Mouse (Mus musculus): ENCODE results near the gene Ascc1. TPM values are rescaled to one million over a fixed set of nuclear protein-coding genes. Genes with fewer than 3 reads are reported as not detected.

The Ascc1 gene
- polyA plus RNA-seq, 1 experiment from 2014 or later: 47.2 TPM

- H3K4me2 ChIP-seq (replicated peaks; ENCODE audit: low read depth, low read length): no peak overlapping the region
- no peak overlapping the region for H3K4me3 ChIP-seq (ENCODE audit: low read depth, low read length)
- ATAC-seq (no peak), DNase-seq (ENCODE audit: low spot score) (no peak)
- no peak overlapping the region for H3K9ac ChIP-seq (replicated peaks; ENCODE audit: low read depth)
- TF ChIP-seq EP300 (IDR thresholded peaks at IDR 0.05) (no peak), CTCF (IDR thresholded peaks at IDR 0.05) (no peak)
- 19% methylated on average over 5 of the region's 5 CpGs for WGBS
- no peaks in the 10 kb centered on the region for H3K27me3 ChIP-seq (replicated peaks; ENCODE audit: insufficient read depth, low read length)
- H3K36me3 ChIP-seq (ENCODE audit: insufficient read depth, low read length): no peaks in the 10 kb centered on the region
- no peaks in the 10 kb centered on the region for H3K9me3 ChIP-seq (ENCODE audit: low read length)
- H3K27ac ChIP-seq (ENCODE audit: low read length): peak overlapping the region; percentile 64
- H3K4me1 ChIP-seq (ENCODE audit: insufficient read depth, low read depth, low read length): peaks cover 9% of the 10 kb centered on the region; the same call in 1 of the 2 replicates
Measured at GRCm38 (mm10) chr10:60080601-60080981, 78.0 kb downstream of the Ascc1 start.

DNA sequence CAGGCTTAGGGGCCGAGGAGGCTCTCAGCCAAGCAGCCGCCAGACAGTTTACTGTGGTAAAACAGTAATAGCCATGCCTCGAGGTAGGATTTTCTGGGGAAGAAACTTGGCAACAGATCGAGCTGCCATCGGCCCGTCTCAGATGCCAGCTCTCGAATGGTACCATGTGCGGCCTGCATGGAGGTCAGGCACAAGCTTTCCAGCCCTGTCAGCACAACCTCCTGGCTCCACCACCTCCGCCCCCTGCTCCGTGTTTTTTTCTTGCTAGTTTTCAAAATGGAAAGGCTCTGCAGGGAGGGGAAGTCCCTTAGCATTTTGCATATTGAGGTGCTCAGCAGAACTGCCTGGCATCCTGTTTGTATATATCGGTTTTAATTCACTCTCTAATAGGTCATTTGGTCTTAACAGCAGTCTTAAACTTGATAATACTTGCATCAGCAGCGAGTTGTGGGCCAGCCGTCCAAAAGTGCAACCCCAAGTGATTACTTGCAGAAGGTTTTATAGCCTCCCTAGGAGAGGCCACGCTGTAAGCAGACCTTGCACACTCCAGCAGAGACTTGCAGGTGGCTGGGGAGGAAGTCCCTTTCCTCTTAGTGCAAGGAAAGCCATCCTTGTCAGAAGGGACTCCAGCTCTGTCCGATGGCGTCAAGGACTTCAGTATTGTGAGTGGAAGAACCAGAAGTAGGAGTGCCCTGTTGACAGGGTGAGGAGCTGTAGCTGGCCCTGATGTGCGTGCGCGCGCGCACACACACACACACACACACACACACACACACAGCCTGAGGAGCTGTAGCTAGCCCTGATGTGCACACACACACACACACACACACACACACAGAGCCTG, 78.6 kb downstream of the Ascc1 start:
- 52% methylated on average over 21 of the region's 21 CpGs for WGBS
- Histone ChIP-seq H3K4me3 (ENCODE audit: low read depth, low read length) (no peak overlapping the region), H3K36me3 (ENCODE audit: insufficient read depth, low read length) (no peaks in the 10 kb centered on the region), H3K27ac (ENCODE audit: low read length) (peak overlapping the region; percentile 64), H3K9ac (replicated peaks; ENCODE audit: low read depth) (no peak overlapping the region), H3K9me3 (ENCODE audit: low read length) (no peaks in the 10 kb centered on the region), H3K27me3 (replicated peaks; ENCODE audit: insufficient read depth, low read length) (no peaks in the 10 kb centered on the region), H3K4me1 (ENCODE audit: insufficient read depth, low read depth, low read length) (peaks cover 9% of the 10 kb centered on the region; the same call in 1 of the 2 replicates), H3K4me2 (replicated peaks; ENCODE audit: low read depth, low read length) (no peak overlapping the region)
- no peak for ATAC-seq
- TF ChIP-seq CTCF (IDR thresholded peaks at IDR 0.05) (no peak), EP300 (IDR thresholded peaks at IDR 0.05) (no peak)
- DNase-seq (ENCODE audit: low spot score): peak; percentile 57

- H3K36me3 ChIP-seq (ENCODE audit: insufficient read depth, low read length): no peaks in the 10 kb centered on the region
- H3K4me2 ChIP-seq (replicated peaks; ENCODE audit: low read depth, low read length): no peak overlapping the region
- no peak overlapping the region for H3K4me3 ChIP-seq (ENCODE audit: low read depth, low read length)
- H3K9me3 ChIP-seq (ENCODE audit: low read length): no peaks in the 10 kb centered on the region
- ATAC-seq: peak; percentile 83
- no peaks in the 10 kb centered on the region for H3K27me3 ChIP-seq (replicated peaks; ENCODE audit: insufficient read depth, low read length)
- no peak overlapping the region for H3K9ac ChIP-seq (replicated peaks; ENCODE audit: low read depth)
- H3K4me1 ChIP-seq (ENCODE audit: insufficient read depth, low read depth, low read length): peaks cover 9% of the 10 kb centered on the region; the same call in 1 of the 2 replicates
- DNase-seq (ENCODE audit: low spot score): peak; percentile 92
- 37% methylated on average over 5 of the region's 5 CpGs for WGBS
- H3K27ac ChIP-seq (ENCODE audit: low read length): peak overlapping the region; percentile 11; the same call in 1 of the 2 replicates
- peak; percentile 79 for TF ChIP-seq EP300 (IDR thresholded peaks at IDR 0.05)
- no peak; the same call in 1 of the 2 replicates for TF ChIP-seq CTCF (IDR thresholded peaks at IDR 0.05)
Measured at GRCm38 (mm10) chr10:60081905-60082304, 79.3 kb downstream of the Ascc1 start.

GRCm38 (mm10) chr10:60084065-60084464, 81.5 kb downstream of the Ascc1 start:
- no peak overlapping the region for H3K4me2 ChIP-seq (replicated peaks; ENCODE audit: low read depth, low read length)
- ATAC-seq: no peak
- no peak overlapping the region for H3K9ac ChIP-seq (replicated peaks; ENCODE audit: low read depth)
- no peak overlapping the region for H3K4me3 ChIP-seq (ENCODE audit: low read depth, low read length)
- H3K4me1 ChIP-seq (ENCODE audit: insufficient read depth, low read depth, low read length): peaks cover 9% of the 10 kb centered on the region; the same call in 1 of the 2 replicates
- no peaks in the 10 kb centered on the region for H3K36me3 ChIP-seq (ENCODE audit: insufficient read depth, low read length)
- H3K27me3 ChIP-seq (replicated peaks; ENCODE audit: insufficient read depth, low read length): no peaks in the 10 kb centered on the region
- H3K9me3 ChIP-seq (ENCODE audit: low read length): no peaks in the 10 kb centered on the region
- H3K27ac ChIP-seq (ENCODE audit: low read length): no peak overlapping the region
- 81% methylated on average over 4 of the region's 4 CpGs for WGBS
- DNase-seq (ENCODE audit: low spot score): no peak
- TF ChIP-seq EP300 (IDR thresholded peaks at IDR 0.05): no peak
- no peak for TF ChIP-seq CTCF (IDR thresholded peaks at IDR 0.05)

- no peak for TF ChIP-seq CTCF (IDR thresholded peaks at IDR 0.05)
- no peak for TF ChIP-seq EP300 (IDR thresholded peaks at IDR 0.05)
- WGBS: 92% methylated on average over 2 of the region's 2 CpGs
- no peaks in the 10 kb centered on the region for H3K9me3 ChIP-seq (ENCODE audit: low read length)
- no peaks in the 10 kb centered on the region for H3K4me1 ChIP-seq (ENCODE audit: insufficient read depth, low read depth, low read length)
- H3K9ac ChIP-seq (replicated peaks; ENCODE audit: low read depth): no peak overlapping the region
- no peak overlapping the region for H3K4me2 ChIP-seq (replicated peaks; ENCODE audit: low read depth, low read length)
- H3K27me3 ChIP-seq (replicated peaks; ENCODE audit: insufficient read depth, low read length): no peaks in the 10 kb centered on the region
- H3K4me3 ChIP-seq (ENCODE audit: low read depth, low read length): no peak overlapping the region
- no peaks in the 10 kb centered on the region for H3K36me3 ChIP-seq (ENCODE audit: insufficient read depth, low read length)
- H3K27ac ChIP-seq (ENCODE audit: low read length): no peak overlapping the region
- no peak for DNase-seq (ENCODE audit: low spot score)
- ATAC-seq: no peak
Measured at GRCm38 (mm10) chr10:60092311-60092710, 89.7 kb downstream of the Ascc1 start.

GRCm38 (mm10) chr10:60093751-60094150, 91.1 kb downstream of the Ascc1 start:
- Histone ChIP-seq H3K27me3 (replicated peaks; ENCODE audit: insufficient read depth, low read length) (no peaks in the 10 kb centered on the region), H3K36me3 (ENCODE audit: insufficient read depth, low read length) (no peaks in the 10 kb centered on the region; the same call in 1 of the 2 replicates), H3K27ac (ENCODE audit: low read length) (no peak overlapping the region), H3K4me3 (ENCODE audit: low read depth, low read length) (no peak overlapping the region), H3K4me2 (replicated peaks; ENCODE audit: low read depth, low read length) (no peak overlapping the region), H3K4me1 (ENCODE audit: insufficient read depth, low read depth, low read length) (no peaks in the 10 kb centered on the region), H3K9ac (replicated peaks; ENCODE audit: low read depth) (no peak overlapping the region), H3K9me3 (ENCODE audit: low read length) (no peaks in the 10 kb centered on the region)
- 79% methylated on average over 2 of the region's 2 CpGs for WGBS
- no peak for TF ChIP-seq CTCF (IDR thresholded peaks at IDR 0.05)
- TF ChIP-seq EP300 (IDR thresholded peaks at IDR 0.05): no peak
- ATAC-seq (no peak), DNase-seq (ENCODE audit: low spot score) (no peak)

Measured in lung, postnatal 0 days (tissue).